Mouse (Mus musculus): ENCODE measurements around the gene Rpgrip1l.

DNA sequence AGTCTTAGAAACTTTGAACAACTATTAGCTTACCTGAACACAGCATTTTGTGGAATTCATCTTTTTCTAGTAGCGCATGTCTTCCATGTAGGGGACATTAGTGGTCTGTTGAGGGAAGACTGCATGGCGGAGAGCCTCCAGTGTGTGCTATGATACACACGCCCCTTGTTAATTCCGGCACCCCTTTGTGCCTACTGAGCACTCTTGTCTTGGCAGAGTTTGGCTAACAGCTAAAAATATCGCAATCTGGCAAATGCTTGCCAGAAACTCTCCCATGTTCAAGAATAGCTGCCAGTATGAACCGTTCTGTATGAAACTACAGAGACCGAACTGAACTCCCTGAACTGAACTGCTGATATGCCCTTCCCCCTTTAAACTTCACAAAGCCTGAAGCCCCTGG lies 10.4 kb upstream of the Rpgrip1l start:
- TF ChIP-seq CTCF (IDR thresholded peaks at IDR 0.05; ENCODE audit: insufficient read depth, low read depth, low read length) = no peak
- TF ChIP-seq POLR2A (IDR thresholded peaks at IDR 0.05; ENCODE audit: insufficient read depth, low read depth, low read length) = no peak
